Mouse (Mus musculus) intestine, embryonic 15.5 days (tissue): ENCODE measurements at regions not wholly inside any gene's neighbourhood (a gene's known extent, or its start where the extent isn't known, plus 50 kb on each side); places are given as distances from the start of the nearest gene placed in this dataset.

Source experiments
- ATAC-seq: fragments of 200-750 bp; cut with Nextera tagmentation; 2 replicates; pipeline ENCODE4 v1.8.0; 2017; ENCODE audit warnings: moderate TSS enrichment, moderate library complexity
- H3K27ac ChIP-seq: fragments of 300-500 bp; sonication (generic); 2 replicates; pipeline ENCODE4 v1.5.1; 2015; ENCODE audit warnings: mild to moderate bottlenecking, inconsistent platforms
- H3K27me3 ChIP-seq: fragments of 300-500 bp; sonication (generic); replicated peaks from 2 replicates; pipeline ENCODE4 v1.6.1; 2015; ENCODE audit warnings: inconsistent platforms
- H3K36me3 ChIP-seq: fragments of 300-500 bp; sonication (generic); 2 replicates; pipeline ENCODE4 v1.6.1; 2015; ENCODE audit warnings: inconsistent platforms
- H3K4me1 ChIP-seq: fragments of 300-500 bp; sonication (generic); replicated peaks from 2 replicates; pipeline ENCODE4 v1.6.1; 2015; ENCODE audit warnings: inconsistent platforms
- H3K4me2 ChIP-seq: fragments of 300-500 bp; sonication (generic); replicated peaks from 2 replicates; pipeline ENCODE4 v1.6.1; 2015; ENCODE audit warnings: mild to moderate bottlenecking, inconsistent platforms
- H3K4me3 ChIP-seq: fragments of 300-500 bp; sonication (generic); replicated peaks from 2 replicates; pipeline ENCODE4 v1.5.1; 2015; ENCODE audit warnings: inconsistent platforms
- H3K9ac ChIP-seq: fragments of 300-500 bp; sonication (generic); 2 replicates; pipeline ENCODE4 v1.6.1; 2015; ENCODE audit warnings: inconsistent platforms
- H3K9me3 ChIP-seq: fragments of 300-500 bp; sonication (generic); 2 replicates; pipeline ENCODE4 v1.6.1; 2016; ENCODE audit warnings: inconsistent platforms
- WGBS: fragments of 180-500 bp; shearing (Covaris S2); methylation state at CpG from one replicate; pipeline ENCODE4 v1.1.7; 2015; 5-methylcytosine and 5-hydroxymethylcytosine counted together

DNA sequence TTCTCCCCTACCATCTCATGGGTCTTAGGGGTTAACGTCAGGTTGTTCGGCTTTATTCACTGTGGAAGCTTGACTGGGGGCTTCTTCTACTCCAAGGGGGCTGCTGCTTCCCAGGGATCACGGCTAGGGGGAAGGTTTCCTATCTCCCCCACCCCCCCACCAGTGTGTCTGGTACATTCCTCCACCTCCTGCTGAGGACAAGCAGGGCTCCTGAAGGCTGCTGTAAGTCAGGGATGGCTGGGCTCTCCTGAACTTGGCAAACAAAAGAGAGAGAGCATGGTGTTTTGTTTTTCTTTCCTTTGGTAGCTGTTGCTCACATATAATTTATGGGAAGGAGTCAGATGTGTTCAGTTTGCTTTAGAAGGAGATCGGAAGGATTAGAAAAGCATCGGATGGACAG is 54.7 kb upstream of the Commd3 start:
- Histone ChIP-seq H3K9me3 (no peaks in the 10 kb centered on the region), H3K27me3 (no peaks in the 10 kb centered on the region), H3K4me3 (no peak overlapping the region), H3K9ac (no peak overlapping the region), H3K36me3 (no peaks in the 10 kb centered on the region), H3K27ac (no peak overlapping the region), H3K4me2 (no peak overlapping the region), H3K4me1 (no peaks in the 10 kb centered on the region)
- no peak for ATAC-seq
- WGBS: 26% methylated on average over 5 of the region's 5 CpGs

GRCm38 (mm10) chr2:18609868-18610185 is 62.4 kb upstream of the Commd3 start:
- Histone ChIP-seq H3K36me3 (no peaks in the 10 kb centered on the region), H3K9ac (peak overlapping the region; percentile 46; the same call in 1 of the 2 replicates), H3K4me3 (peak overlapping the region; percentile 46), H3K27ac (no peak overlapping the region), H3K9me3 (no peaks in the 10 kb centered on the region), H3K27me3 (peaks cover 22% of the 10 kb centered on the region), H3K4me2 (peak overlapping the region; percentile 95), H3K4me1 (peaks cover 18% of the 10 kb centered on the region)
- no peak for ATAC-seq
- WGBS: 13% methylated on average over 10 of the region's 10 CpGs

DNA sequence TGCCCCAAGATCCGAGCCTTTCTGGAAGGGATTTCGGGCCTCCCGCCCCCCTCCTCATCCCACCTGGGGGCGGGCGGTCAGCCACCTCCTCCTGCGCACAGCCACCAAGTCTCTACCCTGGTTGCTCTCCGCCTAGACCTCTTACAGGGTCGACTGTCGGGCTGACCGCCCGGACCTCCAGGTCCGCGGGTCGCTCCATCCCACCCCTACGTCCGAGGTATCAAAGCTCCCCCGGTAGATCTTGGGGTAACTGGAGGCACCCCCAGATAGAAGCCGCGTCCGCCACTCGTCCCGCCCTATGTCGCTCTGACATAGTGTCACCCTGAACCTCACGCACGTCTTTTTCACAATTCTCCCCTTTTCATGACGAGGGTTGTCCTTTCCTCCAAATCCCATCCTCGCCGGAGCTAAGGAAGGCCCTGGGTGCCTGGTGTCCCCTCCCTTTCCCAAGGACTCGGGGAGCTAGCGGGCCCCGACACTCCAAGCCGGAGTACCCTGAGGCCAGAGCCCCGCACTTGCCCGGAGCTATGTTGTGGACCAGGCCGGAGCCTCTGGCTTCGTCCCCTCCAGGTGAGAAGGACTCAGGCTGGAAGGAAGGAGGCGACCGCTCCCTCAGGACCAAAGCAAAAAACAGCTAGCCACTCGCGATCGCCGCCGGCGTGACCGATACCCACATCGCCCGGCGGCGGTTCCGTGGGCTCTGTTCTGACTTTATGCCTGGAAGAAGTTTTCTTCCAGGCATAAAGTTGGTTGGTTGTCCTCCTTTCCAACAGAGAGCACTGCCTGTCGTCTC is 62.9 kb upstream of the Commd3 start:
- H3K36me3 ChIP-seq: no peaks in the 10 kb centered on the region
- peak overlapping the region; percentile 95 for H3K4me2 ChIP-seq
- ATAC-seq: peak; percentile 71
- no peak overlapping the region for H3K27ac ChIP-seq
- H3K9ac ChIP-seq: peak overlapping the region; percentile 46
- peaks cover 18% of the 10 kb centered on the region for H3K4me1 ChIP-seq
- H3K4me3 ChIP-seq: peak overlapping the region; percentile 46
- no peaks in the 10 kb centered on the region for H3K9me3 ChIP-seq
- under 1% methylated on average over 51 of the region's 51 CpGs for WGBS
- H3K27me3 ChIP-seq: peaks cover 22% of the 10 kb centered on the region

DNA sequence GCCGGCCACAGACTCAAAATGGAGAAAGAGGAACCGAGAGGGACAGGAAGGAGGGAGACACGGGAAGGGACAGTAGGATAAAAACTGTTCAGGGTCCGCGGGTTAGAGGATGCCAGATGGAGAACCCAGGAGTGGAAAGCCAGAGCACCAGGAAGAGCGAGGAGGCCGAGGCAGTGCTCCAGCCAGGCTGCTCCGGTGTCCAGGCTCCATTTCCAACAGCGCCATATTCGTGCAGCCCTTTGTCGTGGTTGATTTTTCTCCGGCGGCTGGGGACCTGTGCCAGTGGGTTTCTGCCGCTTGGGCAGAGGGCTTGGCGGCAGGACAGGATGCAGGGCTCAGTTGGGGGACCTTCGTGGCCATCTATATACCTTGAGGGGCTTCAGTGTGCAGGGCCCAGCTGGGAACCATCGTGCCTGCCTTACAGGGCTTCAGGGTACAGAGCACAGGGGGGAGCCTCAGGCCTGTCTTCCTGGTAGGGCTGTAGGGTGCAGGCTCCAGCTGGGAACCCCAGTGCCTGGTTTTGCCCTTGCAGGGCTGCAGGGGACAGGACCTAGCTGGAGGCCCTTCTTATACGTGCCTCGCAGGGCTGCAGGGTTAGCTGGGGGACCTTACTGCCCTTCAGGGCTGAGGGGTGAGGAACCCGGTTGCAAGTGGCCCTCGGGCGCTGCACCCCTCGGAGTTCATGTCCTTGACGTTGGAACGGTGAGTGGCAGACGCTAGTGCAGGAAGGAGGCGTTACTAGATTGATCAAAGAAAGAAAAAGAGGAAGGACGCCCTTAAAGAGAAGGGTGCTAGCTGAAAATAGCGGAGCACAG is 63.7 kb upstream of the Commd3 start:
- H3K36me3 ChIP-seq: no peaks in the 10 kb centered on the region
- no peak overlapping the region for H3K27ac ChIP-seq
- peaks cover 22% of the 10 kb centered on the region for H3K27me3 ChIP-seq
- peak; percentile 85 for ATAC-seq
- H3K9ac ChIP-seq: peak overlapping the region; percentile 46
- H3K4me3 ChIP-seq: peak overlapping the region; percentile 46
- peaks cover 18% of the 10 kb centered on the region for H3K4me1 ChIP-seq
- H3K9me3 ChIP-seq: no peaks in the 10 kb centered on the region
- WGBS: under 1% methylated on average over 29 of the region's 29 CpGs
- H3K4me2 ChIP-seq: peak overlapping the region; percentile 95

DNA sequence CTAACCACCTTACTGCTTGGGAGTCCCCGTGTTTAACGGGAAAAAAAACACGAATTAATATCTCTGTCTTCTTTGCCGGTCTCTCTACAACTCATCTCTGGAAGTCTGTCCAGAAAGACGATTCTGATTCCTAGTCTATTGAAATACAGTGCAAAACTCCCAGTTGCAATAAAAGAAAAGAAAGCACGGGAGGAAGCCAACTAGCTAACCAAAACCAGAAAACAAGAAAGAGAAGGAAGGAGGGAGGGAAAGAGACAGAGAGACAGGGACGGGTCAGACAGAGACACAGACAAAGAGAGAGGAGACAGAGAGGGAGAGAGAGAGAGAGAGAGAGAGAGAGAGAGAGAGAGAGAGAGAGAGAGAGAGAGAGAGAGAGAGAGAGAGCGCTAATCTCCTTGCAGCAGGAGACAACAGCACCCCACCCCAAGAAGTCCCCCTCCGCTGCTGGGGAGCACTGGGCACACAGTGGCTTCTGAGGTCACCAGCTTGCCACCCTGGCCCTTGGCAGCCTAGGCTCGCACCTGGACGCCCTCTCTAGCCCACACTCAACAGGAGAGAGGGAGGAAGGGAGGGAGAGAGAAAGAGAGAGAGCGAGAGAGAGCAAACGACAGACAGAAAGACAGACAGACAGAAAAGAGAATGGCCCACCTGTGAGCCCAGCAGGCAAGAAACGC is 64.5 kb upstream of the Commd3 start:
- H3K4me2 ChIP-seq: peak overlapping the region; percentile 95
- H3K36me3 ChIP-seq: no peaks in the 10 kb centered on the region
- peak overlapping the region; percentile 46 for H3K4me3 ChIP-seq
- peaks cover 18% of the 10 kb centered on the region for H3K4me1 ChIP-seq
- H3K9ac ChIP-seq: peak overlapping the region; percentile 44; the same call in 1 of the 2 replicates
- no peaks in the 10 kb centered on the region for H3K9me3 ChIP-seq
- WGBS: 6% methylated on average over 13 of the region's 14 CpGs
- peaks cover 22% of the 10 kb centered on the region for H3K27me3 ChIP-seq
- no peak overlapping the region for H3K27ac ChIP-seq
- ATAC-seq: peak; percentile 29; the same call in 1 of the 2 replicates

- 19% methylated on average over 6 of the region's 6 CpGs for WGBS
- Histone ChIP-seq H3K27ac (no peak overlapping the region), H3K9ac (no peak overlapping the region), H3K4me1 (peaks cover 18% of the 10 kb centered on the region), H3K27me3 (peaks cover 22% of the 10 kb centered on the region), H3K36me3 (no peaks in the 10 kb centered on the region), H3K9me3 (no peaks in the 10 kb centered on the region), H3K4me3 (no peak overlapping the region), H3K4me2 (peak overlapping the region; percentile 95)
- no peak for ATAC-seq
These were observed 65.1 kb upstream of the Commd3 start for GRCm38 (mm10) chr2:18607088-18607487.

DNA sequence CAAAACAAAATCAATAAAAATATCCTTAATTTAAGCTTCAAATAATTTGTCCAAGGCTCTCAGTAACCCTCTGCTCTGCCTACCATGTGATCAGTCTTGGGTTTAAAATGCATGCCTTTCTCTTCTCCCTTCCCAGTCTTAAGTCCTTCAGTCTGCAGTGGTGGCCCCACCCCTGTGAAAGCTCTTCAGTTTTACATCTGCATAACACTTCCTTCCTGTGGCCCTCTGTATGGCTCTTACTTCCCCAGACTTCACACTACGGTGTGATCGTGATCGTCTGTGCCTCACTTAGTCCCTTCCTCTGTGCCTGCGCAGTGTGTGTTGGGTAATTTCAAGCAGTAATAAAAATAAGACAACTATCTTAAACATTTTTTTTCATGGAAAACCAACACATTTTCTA is 80.0 kb upstream of the Commd3 start:
- Histone ChIP-seq H3K36me3 (no peaks in the 10 kb centered on the region), H3K4me2 (no peak overlapping the region), H3K4me1 (no peaks in the 10 kb centered on the region), H3K4me3 (no peak overlapping the region), H3K9ac (no peak overlapping the region), H3K27me3 (no peaks in the 10 kb centered on the region), H3K27ac (no peak overlapping the region), H3K9me3 (no peaks in the 10 kb centered on the region)
- ATAC-seq: no peak
- WGBS: 57% methylated on average over 4 of the region's 4 CpGs

- peak overlapping the region; percentile 48 for H3K4me3 ChIP-seq
- no peak overlapping the region for H3K27ac ChIP-seq
- H3K4me2 ChIP-seq: peak overlapping the region; percentile 53
These were observed 84.0 kb upstream of the Commd3 start for GRCm38 (mm10) chr2:18588232-18588631.

DNA sequence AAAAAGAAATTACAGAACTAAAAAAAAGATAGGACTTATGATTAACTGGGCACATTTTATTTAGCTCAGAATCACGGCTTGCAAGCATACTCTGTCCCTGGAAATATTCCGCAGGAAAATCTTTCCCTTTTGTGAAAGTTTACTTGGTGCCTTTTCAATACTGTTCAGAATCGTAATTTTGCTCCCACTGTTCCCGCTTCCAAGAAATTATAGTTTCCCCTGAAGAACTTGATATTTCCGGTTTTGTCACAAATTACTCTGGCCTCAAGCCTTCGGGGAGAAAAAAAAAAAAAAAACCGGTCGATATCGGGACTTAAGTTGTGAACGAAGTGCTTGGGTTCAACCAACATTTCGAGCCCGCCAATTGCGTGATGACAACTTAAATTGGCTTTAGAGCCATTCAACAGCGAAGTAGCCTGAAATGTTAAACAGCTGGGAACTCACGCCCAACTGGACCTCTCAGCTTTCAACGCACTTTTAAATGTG is 84.4 kb upstream of the Commd3 start:
- Histone ChIP-seq H3K4me2 (peak overlapping the region; percentile 53), H3K9me3 (no peaks in the 10 kb centered on the region), H3K9ac (peak overlapping the region; percentile 47), H3K4me3 (peak overlapping the region; percentile 48), H3K27me3 (no peaks in the 10 kb centered on the region), H3K27ac (peak overlapping the region; percentile 68), H3K36me3 (no peaks in the 10 kb centered on the region), H3K4me1 (no peaks in the 10 kb centered on the region)
- under 1% methylated on average over 16 of the region's 16 CpGs for WGBS
- ATAC-seq: peak; percentile 48

More at GRCm38 (mm10) chr2:18588232-18588631, 84.0 kb upstream of the Commd3 start:
- no peaks in the 10 kb centered on the region for H3K9me3 ChIP-seq
- WGBS: 1% methylated on average over 4 of the region's 4 CpGs
- ATAC-seq: no peak
- H3K9ac ChIP-seq: peak overlapping the region; percentile 47; the same call in 1 of the 2 replicates
- no peaks in the 10 kb centered on the region for H3K27me3 ChIP-seq
- no peaks in the 10 kb centered on the region for H3K4me1 ChIP-seq
- no peaks in the 10 kb centered on the region for H3K36me3 ChIP-seq

DNA sequence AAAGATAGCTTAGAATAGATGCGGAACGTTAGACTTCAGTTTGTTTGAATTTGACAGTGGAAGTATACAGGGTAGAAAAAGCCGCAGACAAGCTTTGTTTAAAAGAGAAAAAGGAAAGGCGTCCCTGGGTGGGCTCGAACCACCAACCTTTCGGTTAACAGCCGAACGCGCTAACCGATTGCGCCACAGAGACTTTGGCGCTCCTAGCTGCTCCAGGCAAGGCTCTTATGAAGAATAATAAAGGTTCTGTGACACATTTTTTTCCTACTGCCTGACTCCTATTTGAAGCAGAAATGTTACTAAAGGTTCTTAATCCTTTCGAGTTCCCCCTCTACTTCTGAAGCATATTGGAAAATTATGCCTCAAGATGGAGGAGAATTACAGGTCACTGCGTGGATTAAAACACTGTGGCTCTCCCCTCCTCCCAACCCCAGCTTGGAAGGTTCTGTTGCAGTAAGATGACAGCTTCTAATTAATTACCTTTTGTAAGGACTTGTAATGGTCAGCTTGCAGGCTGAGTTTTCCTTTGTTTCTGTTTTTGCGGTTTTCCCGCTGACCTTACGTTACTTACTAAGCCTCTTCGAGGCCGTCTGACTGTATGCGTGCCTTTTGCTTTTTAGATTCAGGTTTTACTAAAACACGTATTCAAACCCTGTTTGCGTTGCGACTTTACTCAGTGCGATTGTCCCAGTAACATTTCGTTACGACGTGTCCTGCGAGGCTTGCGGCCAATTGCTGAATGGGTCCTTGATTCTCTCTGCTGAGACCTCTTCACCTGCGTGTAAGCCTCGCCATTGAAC is 85.1 kb upstream of the Commd3 start:
- peak; percentile 86 for ATAC-seq
- no peaks in the 10 kb centered on the region for H3K27me3 ChIP-seq
- H3K36me3 ChIP-seq: no peaks in the 10 kb centered on the region
- peak overlapping the region; percentile 48 for H3K4me3 ChIP-seq
- under 1% methylated on average over 31 of the region's 31 CpGs for WGBS
- peak overlapping the region; percentile 47 for H3K9ac ChIP-seq
- H3K9me3 ChIP-seq: no peaks in the 10 kb centered on the region
- H3K27ac ChIP-seq: peak overlapping the region; percentile 68
- no peaks in the 10 kb centered on the region for H3K4me1 ChIP-seq
- peak overlapping the region; percentile 53 for H3K4me2 ChIP-seq

DNA sequence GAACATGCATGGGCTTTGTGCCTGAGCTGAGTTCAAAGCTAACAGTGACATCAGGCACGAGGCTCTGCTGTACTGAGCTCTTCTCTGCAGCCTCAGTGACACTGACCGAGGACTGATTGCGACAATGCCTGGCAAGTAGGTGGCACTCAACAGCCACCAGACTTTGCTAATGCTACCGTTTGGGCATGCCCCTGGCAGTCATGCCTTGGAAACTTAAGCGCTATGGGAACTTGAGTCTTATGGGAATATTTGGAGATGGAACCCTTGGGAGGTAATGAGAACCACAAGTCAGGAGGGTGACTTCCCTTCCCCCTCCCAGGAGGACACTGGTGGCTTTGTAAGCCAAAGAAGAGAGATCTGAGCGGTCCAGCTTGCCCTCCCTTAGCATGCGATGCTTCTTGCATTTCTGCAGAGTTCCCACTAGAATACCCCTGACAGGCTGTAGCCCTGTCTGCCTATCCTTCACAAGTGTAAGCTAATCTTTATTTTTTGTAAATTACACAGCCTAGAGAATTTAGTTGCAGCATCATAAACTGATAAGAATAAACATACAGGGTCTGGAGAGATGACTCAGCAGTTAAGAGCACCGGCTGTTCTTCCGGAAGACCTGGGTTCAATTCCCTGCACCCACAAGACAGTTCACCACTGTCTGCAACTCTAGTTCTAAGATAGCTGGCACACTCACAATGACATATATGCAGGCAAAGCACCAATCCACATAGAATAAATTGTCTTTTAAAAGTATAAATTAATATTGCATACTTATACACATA is 86.4 kb upstream of the Commd3 start:
- Histone ChIP-seq H3K36me3 (no peaks in the 10 kb centered on the region), H3K9ac (no peak overlapping the region), H3K9me3 (no peaks in the 10 kb centered on the region), H3K27ac (no peak overlapping the region), H3K27me3 (no peaks in the 10 kb centered on the region), H3K4me2 (no peak overlapping the region), H3K4me3 (no peak overlapping the region), H3K4me1 (no peaks in the 10 kb centered on the region)
- ATAC-seq: no peak
- WGBS: 59% methylated on average over 9 of the region's 9 CpGs
